Mouse (Mus musculus) hindbrain, postnatal 0 days (tissue): ENCODE measurements around the gene Adgrb2. TPM values are rescaled to one million over a fixed set of nuclear protein-coding genes. Genes with fewer than 3 reads are reported as not detected.
A peak's percentile ranks its signal among the peaks of the same experiment; 100 is the strongest.

Experiments
- ATAC-seq: fragments of 200-750 bp; cut with Nextera tagmentation; 2 replicates; pipeline ENCODE4 v1.8.0; 2017; ENCODE audit warnings: mild to moderate bottlenecking, moderate TSS enrichment, moderate library complexity
- DNase-seq: peaks from one replicate; pipeline ENCODE4 v3.0.0-alpha.2; 2015; ENCODE audit warnings: low spot score
- H3K27ac ChIP-seq: fragments of 300-500 bp; sonication (generic); 2 replicates; pipeline ENCODE4 v1.5.1; 2014; ENCODE audit warnings: mild to moderate bottlenecking
- H3K27me3 ChIP-seq: fragments of 300-500 bp; sonication (generic); 2 replicates; pipeline ENCODE4 v1.6.1; 2014; ENCODE audit warnings: low read length, mixed read lengths; ENCODE audit not compliant: insufficient read depth
- H3K36me3 ChIP-seq: fragments of 300-500 bp; sonication (generic); 2 replicates; pipeline ENCODE4 v1.6.1; 2014; ENCODE audit warnings: low read length, mixed read lengths; ENCODE audit not compliant: insufficient read depth
- H3K4me1 ChIP-seq: fragments of 300-500 bp; sonication (generic); 2 replicates; pipeline ENCODE4 v1.6.1; 2014; ENCODE audit warnings: antibody characterized with exemption, low read length, mixed read lengths; ENCODE audit not compliant: insufficient read depth
- H3K4me2 ChIP-seq: fragments of 300-500 bp; sonication (generic); 2 replicates; pipeline ENCODE4 v1.6.1; 2014; ENCODE audit warnings: low read depth, mild to moderate bottlenecking, low read length, moderate library complexity, mixed read lengths
- H3K4me3 ChIP-seq: fragments of 300-500 bp; sonication (generic); 2 replicates; pipeline ENCODE4 v1.5.1; 2014; ENCODE audit warnings: low read length
- H3K9ac ChIP-seq: fragments of 300-500 bp; sonication (generic); replicated peaks from 2 replicates; pipeline ENCODE4 v1.6.1; 2014; ENCODE audit warnings: mild to moderate bottlenecking, low read length, moderate library complexity, mixed read lengths
- H3K9me3 ChIP-seq: fragments of 300-500 bp; sonication (generic); 2 replicates; pipeline ENCODE4 v1.6.1; 2016; ENCODE audit warnings: low read length, mixed read lengths
- CTCF ChIP-seq: IDR thresholded peaks from 2 replicates; pipeline ENCODE4 v1.5.1; 2016; ENCODE audit warnings: antibody characterized with exemption, control low read depth, low read depth
- WGBS: fragments of 180-500 bp; shearing (Covaris S2); extraction: QIAGEN DNeasy Blood & Tissue Kit; methylation state at CpG from one replicate; pipeline ENCODE4 v1.1.7; 2014; 5-methylcytosine and 5-hydroxymethylcytosine counted together
- polyA plus RNA-seq: library from polyadenylated mRNA; unstranded; fragments of >200 nt; fragmentation: Nextera tagmentation; extraction: Ambion mirVana; gene quantifications from 2 replicates; pipeline ENCODE4 v1.2.1, GENCODE M21; 2015
- total RNA-seq: library from RNA; depleted of rRNA; stranded (reverse); fragments of >200 nt; gene quantifications from 2 replicates; pipeline ENCODE4 v1.2.3, GENCODE M21; 2014

Gene Adgrb2
- total and polyA plus RNA-seq, 2 experiments from 2014 or later, result 15.9 to 313 TPM

DNA sequence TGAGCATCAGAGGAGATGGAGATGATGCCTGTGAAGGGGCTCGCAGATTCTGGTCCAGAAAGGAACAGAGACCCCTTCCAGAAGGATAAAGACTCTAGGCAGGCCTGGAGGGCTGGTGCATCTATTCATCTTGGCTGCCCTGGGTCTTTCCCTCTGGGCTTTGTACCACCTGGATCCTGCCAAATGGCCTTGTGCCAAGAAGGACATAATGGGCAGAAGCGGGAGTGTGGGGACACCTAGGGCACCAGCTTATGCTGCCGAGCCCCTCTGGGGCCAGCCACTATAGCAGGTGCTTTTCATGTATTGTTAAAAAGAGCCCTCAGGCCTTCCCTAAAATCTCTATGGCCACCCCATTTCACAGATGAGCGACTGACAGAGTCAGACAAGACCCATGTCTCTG, 6.4 kb upstream of the Adgrb2 start:
- Histone ChIP-seq H3K27me3 (no peaks in the 10 kb centered on the region), H3K36me3 (no peaks in the 10 kb centered on the region)
- DNase-seq, result peak; percentile 57

DNA sequence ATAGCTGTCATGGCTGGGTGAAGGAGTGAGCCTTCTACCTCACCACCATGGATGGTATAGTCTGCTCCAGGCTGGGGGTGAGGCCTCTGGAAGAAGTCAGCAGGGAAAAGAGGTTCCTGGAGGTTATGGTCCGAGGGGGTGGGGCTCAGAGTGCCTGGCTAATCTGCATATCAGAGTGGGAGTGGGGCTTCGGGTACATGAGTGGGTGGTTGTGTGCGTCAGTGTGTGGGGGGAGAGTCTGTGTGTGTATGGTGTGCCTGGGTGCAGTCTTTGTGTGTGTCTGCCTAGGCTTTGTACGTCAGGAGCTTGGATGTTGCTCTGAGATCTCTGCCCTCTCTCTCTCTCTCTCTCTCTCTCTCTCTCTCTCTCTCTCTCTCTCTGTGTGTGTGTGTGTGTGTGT, 5.7 kb upstream of the Adgrb2 start:
- Histone ChIP-seq H3K9me3 (no peaks in the 10 kb centered on the region), H3K27ac (no peak overlapping the region), H3K27me3 (no peaks in the 10 kb centered on the region), H3K4me2 (no peak overlapping the region), H3K4me1 (peaks cover 22% of the 10 kb centered on the region), H3K9ac (no peak overlapping the region), H3K4me3 (no peak overlapping the region), H3K36me3 (no peaks in the 10 kb centered on the region)
- 73% methylated on average over 4 of the region's 4 CpGs for WGBS
- ATAC-seq (no peak), DNase-seq (no peak)
- TF ChIP-seq CTCF, result no peak

More for the DNA sequence above, 6.4 kb upstream of the Adgrb2 start:
- no peaks in the 10 kb centered on the region for H3K9me3 ChIP-seq
- H3K4me3 ChIP-seq, result no peak overlapping the region
- H3K27ac ChIP-seq, result no peak overlapping the region
- no peak overlapping the region for H3K9ac ChIP-seq
- H3K4me1 ChIP-seq, result peaks cover 16% of the 10 kb centered on the region
- no peak for ATAC-seq
- 38% methylated on average over 4 of the region's 4 CpGs for WGBS
- no peak overlapping the region for H3K4me2 ChIP-seq
- no peak for TF ChIP-seq CTCF

DNA sequence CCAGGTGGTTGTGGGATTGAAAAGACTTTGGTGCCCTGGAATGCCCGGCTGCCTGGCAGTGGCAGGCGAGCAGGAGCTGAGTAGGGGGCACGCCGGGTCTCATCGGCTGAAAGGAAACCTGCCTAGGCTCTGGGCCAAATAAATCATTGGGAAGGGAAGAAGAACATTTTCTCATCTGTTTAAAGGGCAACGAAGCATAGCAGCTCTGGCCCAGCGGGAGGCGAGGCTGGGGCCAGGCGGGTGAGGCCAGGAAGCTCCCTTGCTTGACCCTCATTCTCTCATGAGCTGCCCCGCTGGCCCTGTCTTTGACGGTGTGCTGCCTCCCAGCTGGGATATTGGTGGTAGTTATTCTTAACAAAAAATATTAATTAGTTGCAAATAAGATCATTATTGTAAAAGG, 3.0 kb upstream of the Adgrb2 start:
- no peaks in the 10 kb centered on the region for H3K36me3 ChIP-seq
- no peak overlapping the region for H3K4me2 ChIP-seq
- ATAC-seq (no peak), DNase-seq (no peak)
- H3K9ac ChIP-seq, result no peak overlapping the region
- no peak for TF ChIP-seq CTCF
- H3K4me1 ChIP-seq, result peaks cover 27% of the 10 kb centered on the region
- 31% methylated on average over 11 of the region's 11 CpGs for WGBS
- H3K9me3 ChIP-seq, result no peaks in the 10 kb centered on the region
- H3K27ac ChIP-seq, result no peak overlapping the region
- no peaks in the 10 kb centered on the region for H3K27me3 ChIP-seq
- H3K4me3 ChIP-seq, result no peak overlapping the region

DNA sequence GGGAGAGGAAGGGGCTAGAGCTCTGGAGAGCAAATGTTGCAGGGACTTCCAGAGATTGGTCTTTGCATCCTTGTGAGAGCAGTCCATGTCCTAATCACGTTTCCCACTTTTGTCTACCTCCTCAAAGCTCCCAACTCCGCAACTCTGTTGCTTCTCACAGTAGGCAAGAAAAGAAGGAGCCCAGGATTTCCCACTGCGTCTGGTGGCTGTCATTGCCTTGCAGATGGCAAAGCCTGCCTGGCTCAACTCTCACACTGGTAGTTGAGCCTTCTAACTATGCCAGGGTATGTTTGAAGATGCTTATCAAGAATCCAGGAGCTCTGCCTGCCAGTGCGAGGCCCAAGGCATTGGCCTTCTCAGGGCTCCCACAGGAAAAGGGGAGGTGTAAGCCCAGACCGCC, 1.6 kb upstream of the Adgrb2 start:
- Histone ChIP-seq H3K9me3 (no peaks in the 10 kb centered on the region), H3K27ac (peak overlapping the region; percentile 36; the same call in 1 of the 2 replicates), H3K27me3 (no peaks in the 10 kb centered on the region), H3K4me1 (peaks cover 39% of the 10 kb centered on the region), H3K4me2 (no peak overlapping the region; the same call in 1 of the 2 replicates), H3K36me3 (no peaks in the 10 kb centered on the region), H3K9ac (no peak overlapping the region; the same call in 1 of the 2 replicates), H3K4me3 (no peak overlapping the region)
- no peak for ATAC-seq
- no peak for TF ChIP-seq CTCF
- DNase-seq, result no peak
- 25% methylated on average over 5 of the region's 5 CpGs for WGBS

DNA sequence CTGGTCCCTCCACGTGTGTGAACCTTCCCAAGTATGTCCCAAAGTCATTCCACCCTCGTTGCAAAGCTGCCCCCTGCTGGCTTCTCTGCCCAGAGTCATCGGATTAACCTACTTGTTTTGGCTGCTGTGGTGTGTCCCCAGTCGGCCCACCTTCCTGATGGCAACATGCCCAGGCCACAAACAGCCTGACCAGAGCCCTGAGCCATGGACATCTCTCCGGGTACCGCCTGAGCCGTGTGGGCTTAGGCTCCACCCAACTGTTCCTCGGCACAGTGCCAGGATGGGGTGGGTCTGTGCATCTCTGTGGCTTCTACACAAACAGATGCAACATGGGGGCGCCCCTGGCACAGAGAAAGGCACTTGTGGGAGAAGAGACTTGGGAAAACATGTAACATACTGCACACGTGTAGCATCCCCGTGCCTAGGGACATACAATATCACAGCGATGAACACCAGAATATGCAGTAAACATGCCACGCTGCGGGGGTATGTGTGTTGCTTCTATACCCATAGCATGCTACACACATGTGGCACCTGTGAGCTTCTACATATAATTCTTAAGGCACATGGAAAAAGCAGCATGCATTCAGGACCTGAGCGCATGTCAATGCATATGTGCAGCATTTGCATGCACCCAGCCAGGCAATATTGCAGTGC, 778 bp upstream of the Adgrb2 start:
- DNase-seq, result peak; percentile 87
- peak; percentile 19; the same call in 1 of the 2 replicates for ATAC-seq
- TF ChIP-seq CTCF, result peak; percentile 68
- 3% methylated on average over 15 of the region's 15 CpGs for whole genome bisulfite sequencing
- peak overlapping the region; percentile 84 for H3K27ac ChIP-seq
- peak overlapping the region; percentile 84 for H3K9ac ChIP-seq
- peaks cover 43% of the 10 kb centered on the region for H3K4me1 ChIP-seq
- peak overlapping the region; percentile 87 for H3K4me3 ChIP-seq
- H3K27me3 ChIP-seq, result no peaks in the 10 kb centered on the region
- peak overlapping the region; percentile 82 for H3K4me2 ChIP-seq
- no peaks in the 10 kb centered on the region for H3K9me3 ChIP-seq
- no peaks in the 10 kb centered on the region for H3K36me3 ChIP-seq

DNA sequence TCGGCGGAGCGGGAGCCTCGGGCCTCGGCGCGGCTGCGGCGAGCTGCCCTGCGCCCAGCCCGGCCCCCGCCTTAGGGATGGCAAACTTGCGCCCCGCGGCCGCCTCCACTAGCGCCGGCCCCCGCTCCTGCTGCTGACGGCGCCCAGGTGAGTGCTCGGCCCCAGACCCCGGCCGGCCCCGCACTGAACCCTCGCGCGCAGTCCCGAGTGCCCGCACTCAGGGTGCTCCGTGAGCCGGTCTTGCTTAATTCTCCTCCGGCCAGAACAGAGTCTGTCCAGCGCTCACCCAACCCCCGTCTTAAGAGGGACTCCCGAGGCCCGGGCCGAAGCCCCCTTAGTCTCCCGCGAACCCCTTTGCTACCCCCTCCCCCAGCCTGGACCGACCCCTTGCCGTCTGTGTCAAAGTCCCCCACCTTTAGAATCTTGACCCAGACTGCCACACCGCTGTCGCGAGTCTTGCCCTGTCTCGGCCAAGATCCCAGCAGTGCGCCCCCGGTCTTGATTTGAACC, 546 bp downstream of the Adgrb2 start:
- Histone ChIP-seq H3K9me3 (no peaks in the 10 kb centered on the region), H3K36me3 (no peaks in the 10 kb centered on the region), H3K4me2 (peak overlapping the region; percentile 82), H3K9ac (peak overlapping the region; percentile 84), H3K27ac (peak overlapping the region; percentile 84), H3K4me3 (peak overlapping the region; percentile 87), H3K27me3 (no peaks in the 10 kb centered on the region), H3K4me1 (peaks cover 54% of the 10 kb centered on the region)
- peak; percentile 11 for ATAC-seq
- under 1% methylated on average over 36 of the region's 48 CpGs for WGBS
- TF ChIP-seq CTCF, result no peak
- no peak for DNase-seq
